Mouse (Mus musculus) CH12.LX (cell line): ENCODE results near the gene Wdr81.
"Not testable (repeated sequence)": the region's sequence is repeated elsewhere in the genome, so short reads cannot be mapped to it uniquely, and the experiment has no call there.

ENCODE experiments used
- CTCF ChIP-seq, 2 experiments: IDR thresholded peaks in 1 of 2; conservative IDR thresholded peaks in 1 of 2; 2 replicates each; pipeline ENCODE4 v1.5.1; 2011 to 2012; ENCODE audit warnings: low read depth in 2 of 2, low read length in 2 of 2, improper control_type of control experiment in 1 of 2, inconsistent platforms in 1 of 2, mild to moderate bottlenecking in 1 of 2, moderate library complexity in 1 of 2
- EP300 ChIP-seq: IDR thresholded peaks from 2 replicates; pipeline ENCODE4 v1.6.1; 2011; ENCODE audit warnings: low read length, improper control_type of control experiment
- GABPA ChIP-seq: IDR thresholded peaks from 2 replicates; pipeline ENCODE4 v1.6.1; 2012; ENCODE audit warnings: low read depth, low read length, improper control_type of control experiment, inconsistent platforms; ENCODE audit not compliant: insufficient replicate concordance
- HCFC1 ChIP-seq: IDR thresholded peaks from 2 replicates; pipeline ENCODE4 v1.6.1; 2012; ENCODE audit warnings: low read depth, mild to moderate bottlenecking, inconsistent platforms, low read length, improper control_type of control experiment
- JUND ChIP-seq: conservative IDR thresholded peaks from 2 replicates; pipeline ENCODE4 v1.6.1; 2011; ENCODE audit warnings: low read depth, low read length, improper control_type of control experiment
- KAT2A ChIP-seq: IDR thresholded peaks from 2 replicates; pipeline ENCODE4 v1.6.1; 2012; ENCODE audit warnings: low read length, improper control_type of control experiment, inconsistent platforms; ENCODE audit not compliant: insufficient replicate concordance
- NELFE ChIP-seq: IDR thresholded peaks from 2 replicates; pipeline ENCODE4 v1.6.1; 2011; ENCODE audit warnings: low read depth, low read length, improper control_type of control experiment
- POLR2A ChIP-seq: IDR thresholded peaks from 2 replicates; pipeline ENCODE4 v1.6.1; 2011; ENCODE audit warnings: low read depth, mild to moderate bottlenecking, improper control_type of control experiment, low read length
- POLR2AphosphoS2 ChIP-seq: IDR thresholded peaks from 2 replicates; pipeline ENCODE4 v1.6.1; 2011; ENCODE audit warnings: low read depth, low read length, improper control_type of control experiment
- RAD21 ChIP-seq: IDR thresholded peaks from 2 replicates; pipeline ENCODE4 v1.6.1; 2011; ENCODE audit warnings: low read depth, mild to moderate bottlenecking, low read length, improper control_type of control experiment, moderate library complexity
- USF1 ChIP-seq: IDR thresholded peaks from 2 replicates; pipeline ENCODE4 v1.6.1; 2014; ENCODE audit warnings: low read depth, mild to moderate bottlenecking, inconsistent platforms, low read length, improper control_type of control experiment
- ZKSCAN1 ChIP-seq: IDR thresholded peaks from 2 replicates; pipeline ENCODE4 v1.6.1; 2012; ENCODE audit warnings: low read depth, inconsistent platforms, low read length, improper control_type of control experiment, borderline replicate concordance
- ZNF384 ChIP-seq: IDR thresholded peaks from 2 replicates; pipeline ENCODE4 v1.6.1; 2012; ENCODE audit warnings: low read depth, low read length, improper control_type of control experiment, inconsistent platforms

DNA sequence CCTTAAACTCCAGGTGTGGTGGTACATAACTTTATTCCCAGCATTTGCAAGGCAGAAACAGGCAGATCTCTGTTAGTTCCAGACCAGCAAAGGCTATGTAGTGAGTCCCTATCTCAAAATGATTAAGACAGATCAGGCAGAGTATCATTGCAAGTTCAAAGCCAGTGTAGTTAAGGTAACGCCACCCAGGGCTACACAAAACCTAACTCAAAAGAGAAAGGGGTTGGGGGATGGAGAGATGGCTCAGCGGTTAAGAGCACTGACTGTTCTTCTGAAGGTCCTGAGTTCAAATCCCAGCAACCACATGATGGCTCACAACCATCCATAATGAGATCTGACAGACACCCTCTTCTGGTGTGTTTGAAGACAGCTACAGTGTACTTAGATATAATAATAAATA is 1.5 kb upstream of the Wdr81 start:
- TF ChIP-seq USF1; CTCF (conservative IDR thresholded peaks at IDR 0.05 in 1 of 2, IDR thresholded peaks at IDR 0.05 in 1 of 2; ENCODE audit: low read depth in 2 of 2, low read length in 2 of 2); KAT2A; POLR2A; RAD21; ZNF384; EP300; ZKSCAN1; HCFC1; GABPA; POLR2AphosphoS2; JUND; NELFE: not testable (repeated sequence)
